Mouse (Mus musculus) 416B (cell line): ENCODE data around the gene Ccar1.
A peak's percentile ranks its signal among the peaks of the same experiment; 100 is the strongest.

Experiments used
- DNase-seq: peaks from one replicate; pipeline ENCODE4 v3.0.0; 2011; ENCODE audit warnings: low read depth

Ccar1 gene

GRCm38 (mm10) chr10:62792177-62793090 is at the start of gene Ccar1:
Ccar1 (minus strand) TSS chr10:62792286.
- peak; percentile 99 for DNase-seq

- peak; percentile 17 for DNase-seq
Measured at GRCm38 (mm10) chr10:62840687-62841086, 48.6 kb upstream of the Ccar1 start.

- peak; percentile 38 for DNase-seq
Measured at GRCm38 (mm10) chr10:62837987-62838386, 45.9 kb upstream of the Ccar1 start.

- DNase-seq = no peak
Measured at GRCm38 (mm10) chr10:62832783-62833182, 40.7 kb upstream of the Ccar1 start.

- DNase-seq = no peak
Measured at GRCm38 (mm10) chr10:62831546-62831945, 39.5 kb upstream of the Ccar1 start.

- DNase-seq = no peak
Measured at GRCm38 (mm10) chr10:62824474-62824873, 32.4 kb upstream of the Ccar1 start.

GRCm38 (mm10) chr10:62823431-62823830 is 31.3 kb upstream of the Ccar1 start:
- no peak for DNase-seq

GRCm38 (mm10) chr10:62810010-62810409 is 17.9 kb upstream of the Ccar1 start:
- peak; percentile 55 for DNase-seq

- DNase-seq = no peak
Measured at GRCm38 (mm10) chr10:62808766-62809165, 16.7 kb upstream of the Ccar1 start.

GRCm38 (mm10) chr10:62808316-62808715 is 16.2 kb upstream of the Ccar1 start:
- peak; percentile 90 for DNase-seq

- DNase-seq = peak; percentile 68
Measured at GRCm38 (mm10) chr10:62804106-62804505, 12.0 kb upstream of the Ccar1 start.

GRCm38 (mm10) chr10:62803296-62803695 is 11.2 kb upstream of the Ccar1 start:
- no peak for DNase-seq

GRCm38 (mm10) chr10:62794221-62794620 is 2.1 kb upstream of the Ccar1 start:
- DNase-seq = no peak

- DNase-seq = peak; percentile 63
Measured at GRCm38 (mm10) chr10:62793091-62793453, 986 bp upstream of the Ccar1 start.

GRCm38 (mm10) chr10:62791251-62792176 is 572 bp downstream of the Ccar1 start:
- peak; percentile 66 for DNase-seq

- DNase-seq = peak; percentile 65
Measured at GRCm38 (mm10) chr10:62781776-62782175, 10.3 kb downstream of the Ccar1 start.

- no peak for DNase-seq
Measured at GRCm38 (mm10) chr10:62750781-62751180, 41.3 kb downstream of the Ccar1 start.

GRCm38 (mm10) chr10:62739961-62740737 is 51.9 kb downstream of the Ccar1 start:
- DNase-seq = peak; percentile 25

GRCm38 (mm10) chr10:62736965-62737688 is 55.0 kb downstream of the Ccar1 start:
- DNase-seq = no peak

GRCm38 (mm10) chr10:62730826-62731225 is 61.3 kb downstream of the Ccar1 start:
- no peak for DNase-seq
